18 mouse cellular contexts compared by ENCODE assay signal in the genomic region with DNA sequence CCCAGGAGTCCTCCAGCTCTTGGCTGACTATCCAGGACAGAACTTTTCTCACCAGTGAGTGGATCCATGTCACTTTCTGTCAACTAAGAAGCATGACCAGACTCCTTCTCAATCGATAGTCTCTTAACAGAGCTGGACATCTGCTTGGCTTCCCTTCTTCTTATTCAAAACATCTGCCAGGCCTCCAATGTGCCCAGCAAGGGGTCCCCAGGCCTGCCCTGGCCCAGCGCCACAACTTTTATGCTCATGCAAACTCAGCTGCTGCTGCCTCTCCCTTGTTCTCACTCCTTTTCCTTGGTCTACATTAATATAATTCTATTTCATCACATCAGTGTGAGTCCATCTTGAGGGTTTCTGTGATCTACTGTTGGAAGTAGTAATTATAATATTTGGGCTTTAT.
"Had no signal": no experiment of that assay in that cellular context is flagged by ENCODE, and none has a peak within 500 bp of the region (broad histone marks: within the 10 kb centered on the region; RNA-seq: fewer than 3 reads in every experiment).

No protein-coding gene starts in this region.

- H3K4me3 ChIP-seq: midbrain, embryonic 10.5 days; midbrain, embryonic 12.5 days; midbrain, embryonic 15.5 days; myocyte; neural tube, embryonic 13.5 days; neural tube, embryonic 15.5 days had no signal

- H3K4me1 ChIP-seq: midbrain, embryonic 10.5 days; midbrain, embryonic 12.5 days; midbrain, embryonic 15.5 days had no signal

- H3K4me2 ChIP-seq: lung, embryonic 14.5 days; midbrain, embryonic 12.5 days; midbrain, embryonic 15.5 days; neural tube, embryonic 13.5 days; neural tube, embryonic 15.5 days had no signal

- H3K9ac ChIP-seq: lung, embryonic 14.5 days; midbrain, embryonic 12.5 days; midbrain, embryonic 15.5 days; neural tube, embryonic 13.5 days; neural tube, embryonic 15.5 days had no signal

- H3K9me3 ChIP-seq: midbrain, embryonic 10.5 days; midbrain, embryonic 12.5 days; midbrain, embryonic 15.5 days; neural tube, embryonic 13.5 days; neural tube, embryonic 15.5 days had no signal

- H3K27me3 ChIP-seq: midbrain, embryonic 12.5 days; midbrain, embryonic 15.5 days; neural tube, embryonic 13.5 days; neural tube, embryonic 15.5 days had no signal

- H3K36me3 ChIP-seq: midbrain, embryonic 10.5 days; midbrain, embryonic 12.5 days; midbrain, embryonic 15.5 days; neural tube, embryonic 13.5 days; neural tube, embryonic 15.5 days had no signal

- H3K27ac ChIP-seq: midbrain, embryonic 10.5 days; midbrain, embryonic 12.5 days; midbrain, embryonic 15.5 days; neural tube, embryonic 13.5 days; neural tube, embryonic 15.5 days had no signal

- DNase-seq: lung, adult 18-20 months; lung, embryonic 14.5 days; lung, postnatal 10 days; lung, postnatal 4 days; retina, postnatal 1 day; right cerebral cortex, adult 18-20 months; right cerebral cortex, postnatal 25 days; right cerebral cortex, postnatal 4 days; spleen, adult 18-20 months; thymus, adult 18-20 months; thymus, postnatal 14 days; thymus, postnatal 36 days had no signal

- ATAC-seq: midbrain, embryonic 15.5 days had no signal
